Mouse (Mus musculus): Measurements from ENCODE around the gene Aicda. TPM values are rescaled to one million over a fixed set of nuclear protein-coding genes. Genes with fewer than 3 reads are reported as not detected.
A peak's percentile ranks its signal among the peaks of the same experiment; 100 is the strongest.

Gene Aicda
- polyA plus RNA-seq, 1 experiment, result not detected

GRCm38 (mm10) chr6:122601615-122602014, 48.0 kb downstream of the Aicda start:
- Histone ChIP-seq H3K4me2 (ENCODE audit: low read depth) (peak overlapping the region; percentile 88), H3ac (ENCODE audit: control insufficient read depth, insufficient read length) (no peak overlapping the region), H3K27me3 (ENCODE audit: control insufficient read depth, insufficient read depth, insufficient read length) (no peaks in the 10 kb centered on the region), H3K4me3 (peak overlapping the region; percentile 67), H3K36me3 (ENCODE audit: control insufficient read depth, insufficient read depth) (peaks cover 7% of the 10 kb centered on the region), H3K79me2 (ENCODE audit: control insufficient read depth, insufficient read depth) (no peaks in the 10 kb centered on the region)
- TF ChIP-seq TCF3 (IDR thresholded peaks at IDR 0.05; ENCODE audit: insufficient read length, low read depth), result no peak
- no peak for TF ChIP-seq TCF12 (IDR thresholded peaks at IDR 0.05; ENCODE audit: insufficient read depth, poor library complexity, severe bottlenecking)
- TF ChIP-seq POLR2A (IDR thresholded peaks at IDR 0.05; ENCODE audit: insufficient read length, low read depth), result no peak
- no peak for TF ChIP-seq MYOD1 (IDR thresholded peaks at IDR 0.05; ENCODE audit: control insufficient read depth in 1 of 3, insufficient read length in 2 of 3, low read depth in 2 of 3)
- no peak for TF ChIP-seq MAX (IDR thresholded peaks at IDR 0.05; ENCODE audit: low read depth)
- TF ChIP-seq POLR2AphosphoS2 (IDR thresholded peaks at IDR 0.05; ENCODE audit: insufficient read length, low read depth), result no peak
- no peak for TF ChIP-seq E2F4 (IDR thresholded peaks at IDR 0.05; ENCODE audit: insufficient read depth)
- no peak for TF ChIP-seq REST (IDR thresholded peaks at IDR 0.05; ENCODE audit: insufficient read depth, insufficient read length)
- TF ChIP-seq CEBPB (IDR thresholded peaks at IDR 0.05; ENCODE audit: insufficient read depth, poor library complexity, severe bottlenecking), result no peak
- no peak for TF ChIP-seq SRF (IDR thresholded peaks at IDR 0.05; ENCODE audit: control insufficient read depth, insufficient read length, low read depth)
- TF ChIP-seq USF1 (IDR thresholded peaks at IDR 0.05; ENCODE audit: low read depth), result no peak
- no peak for TF ChIP-seq MYOG (IDR thresholded peaks at IDR 0.05; ENCODE audit: control insufficient read depth in 1 of 3, insufficient read depth in 1 of 3, insufficient read length in 2 of 3, low read depth in 2 of 3)

- peaks cover 7% of the 10 kb centered on the region for H3K36me3 ChIP-seq (ENCODE audit: control insufficient read depth, insufficient read depth)
- no peaks in the 10 kb centered on the region for H3K79me2 ChIP-seq (ENCODE audit: control insufficient read depth, insufficient read depth)
- H3ac ChIP-seq (ENCODE audit: control insufficient read depth, insufficient read length), result no peak within 1 kb of the TSS
- no peak for TF ChIP-seq SRF (IDR thresholded peaks at IDR 0.05; ENCODE audit: control insufficient read depth, insufficient read length, low read depth)
- no peak for TF ChIP-seq MYOD1 (IDR thresholded peaks at IDR 0.05; ENCODE audit: control insufficient read depth in 1 of 3, insufficient read length in 2 of 3, low read depth in 2 of 3)
- TF ChIP-seq TCF3 (IDR thresholded peaks at IDR 0.05; ENCODE audit: insufficient read length, low read depth), result no peak
- TF ChIP-seq USF1 (IDR thresholded peaks at IDR 0.05; ENCODE audit: low read depth), result no peak
- TF ChIP-seq TCF12 (IDR thresholded peaks at IDR 0.05; ENCODE audit: insufficient read depth, poor library complexity, severe bottlenecking), result no peak
- no peak for TF ChIP-seq MYOG (IDR thresholded peaks at IDR 0.05; ENCODE audit: control insufficient read depth in 1 of 3, insufficient read depth in 1 of 3, insufficient read length in 2 of 3, low read depth in 2 of 3)
- TF ChIP-seq POLR2AphosphoS2 (IDR thresholded peaks at IDR 0.05; ENCODE audit: insufficient read length, low read depth), result peak; percentile 60
- 0 out of 2 replicates have a peak, but pooled peaks have one; percentile 14 for TF ChIP-seq CEBPB (IDR thresholded peaks at IDR 0.05; ENCODE audit: insufficient read depth, poor library complexity, severe bottlenecking)
- TF ChIP-seq E2F4 (IDR thresholded peaks at IDR 0.05; ENCODE audit: insufficient read depth), result no peak
- TF ChIP-seq MAX (IDR thresholded peaks at IDR 0.05; ENCODE audit: low read depth), result no peak
- no peak for TF ChIP-seq REST (IDR thresholded peaks at IDR 0.05; ENCODE audit: insufficient read depth, insufficient read length)
- TF ChIP-seq POLR2A (IDR thresholded peaks at IDR 0.05; ENCODE audit: insufficient read length, low read depth), result peak; percentile 74
- no peaks in the 10 kb centered on the region for H3K27me3 ChIP-seq (ENCODE audit: control insufficient read depth, insufficient read depth, insufficient read length)
- H3K4me2 ChIP-seq (ENCODE audit: low read depth), result peak within 1 kb of the TSS; percentile 88
- peak within 1 kb of the TSS; percentile 67 for H3K4me3 ChIP-seq
Measured at GRCm38 (mm10) chr6:122602242-122602991, 48.8 kb downstream of the Aicda start, which contains the start of gene Apobec1. Gene Apobec1 (minus strand): TSS chr6:122602444.

GRCm38 (mm10) chr6:122602992-122603322, 49.4 kb downstream of the Aicda start:
- TF ChIP-seq MYOG (IDR thresholded peaks at IDR 0.05; ENCODE audit: control insufficient read depth in 1 of 3, insufficient read depth in 1 of 3, insufficient read length in 2 of 3, low read depth in 2 of 3) (no peak), MAX (IDR thresholded peaks at IDR 0.05; ENCODE audit: low read depth) (no peak), POLR2A (IDR thresholded peaks at IDR 0.05; ENCODE audit: insufficient read length, low read depth) (no peak), POLR2AphosphoS2 (IDR thresholded peaks at IDR 0.05; ENCODE audit: insufficient read length, low read depth) (no peak), E2F4 (IDR thresholded peaks at IDR 0.05; ENCODE audit: insufficient read depth) (no peak), REST (IDR thresholded peaks at IDR 0.05; ENCODE audit: insufficient read depth, insufficient read length) (no peak), SRF (IDR thresholded peaks at IDR 0.05; ENCODE audit: control insufficient read depth, insufficient read length, low read depth) (no peak), CEBPB (IDR thresholded peaks at IDR 0.05; ENCODE audit: insufficient read depth, poor library complexity, severe bottlenecking) (no peak)
- Histone ChIP-seq H3K4me2 (ENCODE audit: low read depth) (peak overlapping the region; percentile 88), H3K36me3 (ENCODE audit: control insufficient read depth, insufficient read depth) (peaks cover 7% of the 10 kb centered on the region), H3K27me3 (ENCODE audit: control insufficient read depth, insufficient read depth, insufficient read length) (no peaks in the 10 kb centered on the region), H3K79me2 (ENCODE audit: control insufficient read depth, insufficient read depth) (no peaks in the 10 kb centered on the region), H3K4me3 (peak overlapping the region; percentile 67), H3ac (ENCODE audit: control insufficient read depth, insufficient read length) (no peak overlapping the region)

- Histone ChIP-seq H3K27me3 (ENCODE audit: control insufficient read depth, insufficient read depth, insufficient read length) (no peaks in the 10 kb centered on the region), H3K36me3 (ENCODE audit: control insufficient read depth, insufficient read depth) (peaks cover 1% of the 10 kb centered on the region)
Measured at GRCm38 (mm10) chr6:122604260-122604659, 50.7 kb downstream of the Aicda start.

More at GRCm38 (mm10) chr6:122604260-122604659, 50.7 kb downstream of the Aicda start:
- Histone ChIP-seq H3K4me2 (ENCODE audit: low read depth) (no peak overlapping the region), H3ac (ENCODE audit: control insufficient read depth, insufficient read length) (no peak overlapping the region), H3K4me3 (no peak overlapping the region), H3K79me2 (ENCODE audit: control insufficient read depth, insufficient read depth) (no peaks in the 10 kb centered on the region)
- TF ChIP-seq POLR2A (IDR thresholded peaks at IDR 0.05; ENCODE audit: insufficient read length, low read depth) (no peak), TCF12 (IDR thresholded peaks at IDR 0.05; ENCODE audit: insufficient read depth, poor library complexity, severe bottlenecking) (no peak), POLR2AphosphoS2 (IDR thresholded peaks at IDR 0.05; ENCODE audit: insufficient read length, low read depth) (no peak), SRF (IDR thresholded peaks at IDR 0.05; ENCODE audit: control insufficient read depth, insufficient read length, low read depth) (no peak), MYOD1 (IDR thresholded peaks at IDR 0.05; ENCODE audit: control insufficient read depth in 1 of 3, insufficient read length in 2 of 3, low read depth in 2 of 3) (no peak), MAX (IDR thresholded peaks at IDR 0.05; ENCODE audit: low read depth) (no peak), E2F4 (IDR thresholded peaks at IDR 0.05; ENCODE audit: insufficient read depth) (no peak), TCF3 (IDR thresholded peaks at IDR 0.05; ENCODE audit: insufficient read length, low read depth) (no peak), CEBPB (IDR thresholded peaks at IDR 0.05; ENCODE audit: insufficient read depth, poor library complexity, severe bottlenecking) (no peak), REST (IDR thresholded peaks at IDR 0.05; ENCODE audit: insufficient read depth, insufficient read length) (no peak), USF1 (IDR thresholded peaks at IDR 0.05; ENCODE audit: low read depth) (no peak), MYOG (IDR thresholded peaks at IDR 0.05; ENCODE audit: control insufficient read depth in 1 of 3, insufficient read depth in 1 of 3, insufficient read length in 2 of 3, low read depth in 2 of 3) (no peak)
